Mouse (Mus musculus): ENCODE measurements around the gene Cabp1.

Cabp1 gene

GRCm38 (mm10) chr5:115217998-115218397 lies 23.8 kb upstream of the Cabp1 start:
- CTCF ChIA-PET = interaction anchor here in 2 of 4 experiments (0.6 to 1.8 kb wide), 2 partner anchors 18 to 31 kb away, joined by 3 to 4 read pairs; partner anchors contain the start of gene Pop5 (in 1 of the 2)
- POLR2A ChIA-PET = interaction anchor here in 2 of 4 experiments (0.7 to 1.7 kb wide), 9 partner anchors 9 to 38 kb away, joined by 3 to 7 read pairs (median 4); no protein-coding TSS in a partner anchor

GRCm38 (mm10) chr5:115215273-115216185 lies 21.3 kb upstream of the Cabp1 start:
- POLR2A ChIA-PET = interaction anchor here (0.6 to 1.7 kb wide), 14 partner anchors 11 to 274 kb away, joined by 3 to 5 read pairs (median 3); partner anchors contain the start of genes Mlec (in 1 of the 4) and Pop5 (in 1 of the 4)
- CTCF ChIA-PET = interaction anchor here in 2 of 4 experiments (0.7 to 1.4 kb wide), 4 partner anchors 20 to 237 kb away, joined by 3 to 9 read pairs (median 6); partner anchors contain the start of genes Cabp1 (in 1 of the 2) and Pop5 (in 1 of the 2)

- CTCF ChIA-PET = interaction anchor here in 2 of 4 experiments (0.7 to 1.4 kb wide), 4 partner anchors 20 to 236 kb away, joined by 3 to 9 read pairs (median 6); partner anchors contain the start of genes Cabp1 (in 1 of the 2) and Pop5 (in 1 of the 2)
- POLR2A ChIA-PET = interaction anchor here (0.5 to 1.7 kb wide), 8 partner anchors 10 to 216 kb away, joined by 3 to 5 read pairs (median 4); partner anchors contain the start of gene Pop5 (in 1 of the 4)
Observed at GRCm38 (mm10) chr5:115214864-115215263, 20.7 kb upstream of the Cabp1 start.

GRCm38 (mm10) chr5:115212861-115213260 lies 18.7 kb upstream of the Cabp1 start:
- POLR2A ChIA-PET = interaction anchor here (0.6 to 2.8 kb wide), 17 partner anchors 8 to 311 kb away, joined by 3 to 16 read pairs (median 4); partner anchors contain the start of genes Cabp1 (in 1 of the 4) and Pop5 (in 1 of the 4)
- CTCF ChIA-PET = interaction anchor here (0.5 to 2.0 kb wide), 10 partner anchors 9 to 1160 kb away, joined by 3 to 5 read pairs (median 3); no protein-coding TSS in a partner anchor

- CTCF ChIA-PET = interaction anchor here in 2 of 4 experiments (0.7 to 2.0 kb wide), 4 partner anchors 9 to 31 kb away, joined by 3 to 5 read pairs (median 4); no protein-coding TSS in a partner anchor
- POLR2A ChIA-PET = interaction anchor here (0.6 to 2.8 kb wide), 13 partner anchors 9 to 234 kb away, joined by 3 to 16 read pairs (median 5); partner anchors contain the start of genes Cabp1 (in 1 of the 4) and Pop5 (in 1 of the 4)
Observed at GRCm38 (mm10) chr5:115212451-115212850, 18.3 kb upstream of the Cabp1 start.

- ChIA-PET CTCF (interaction anchor here (0.5 to 4.0 kb wide), 54 partner anchors 9 to 1904 kb away, joined by 3 to 23 read pairs (median 4); partner anchors contain the start of genes Cabp1 (in 3 of the 4), Pop5 (in 2 of the 4) and Hnf1a (in 1 of the 4)), POLR2A (interaction anchor here (0.5 to 3.1 kb wide), 22 partner anchors 10 to 1898 kb away, joined by 3 to 15 read pairs (median 4); partner anchors contain the start of gene Rnf10 (in 1 of the 4))
Observed at GRCm38 (mm10) chr5:115210380-115210779, 16.2 kb upstream of the Cabp1 start.

- POLR2A ChIA-PET = interaction anchor here (0.6 to 7.7 kb wide), 50 partner anchors 10 to 1230 kb away, joined by 3 to 70 read pairs (median 4); partner anchors contain the start of genes Cabp1 (in 3 of the 4), Pop5 (in 2 of the 4), Dynll1 (in 1 of the 4) and Mlec (in 1 of the 4)
Observed at GRCm38 (mm10) chr5:115208601-115209000, 14.4 kb upstream of the Cabp1 start.

GRCm38 (mm10) chr5:115207892-115208291 lies 13.7 kb upstream of the Cabp1 start:
- ChIA-PET POLR2A (interaction anchor here (0.6 to 7.7 kb wide), 52 partner anchors 10 to 283 kb away, joined by 3 to 70 read pairs (median 5); partner anchors contain the start of genes Cabp1 (in 4 of the 4), Pop5 (in 2 of the 4), Rnf10 (in 2 of the 4) and Dynll1 (in 1 of the 4)), CTCF (interaction anchor here (0.5 to 4.0 kb wide), 32 partner anchors 9 to 1770 kb away, joined by 3 to 23 read pairs (median 4); partner anchors contain the start of genes Cabp1 (in 2 of the 4) and Tmem119 (in 1 of the 4))

More at GRCm38 (mm10) chr5:115208601-115209000, 14.4 kb upstream of the Cabp1 start:
- CTCF ChIA-PET = interaction anchor here (0.5 to 4.0 kb wide), 19 partner anchors 8 to 730 kb away, joined by 3 to 23 read pairs (median 4); partner anchors contain the start of gene Cabp1 (in 2 of the 4)

- ChIA-PET POLR2A (interaction anchor here in 3 of 4 experiments (0.6 to 7.7 kb wide), 29 partner anchors 9 to 284 kb away, joined by 3 to 70 read pairs (median 5); partner anchors contain the start of genes Cabp1 (in 3 of the 3), Rnf10 (in 2 of the 3) and Pop5 (in 1 of the 3)), CTCF (interaction anchor here (0.6 to 4.0 kb wide), 11 partner anchors 9 to 414 kb away, joined by 3 to 23 read pairs (median 6); partner anchors contain the start of gene Cabp1 (in 2 of the 4))
Observed at GRCm38 (mm10) chr5:115207244-115207643, 13.1 kb upstream of the Cabp1 start.

- POLR2A ChIA-PET = interaction anchor here (0.6 to 7.7 kb wide), 48 partner anchors 8 to 287 kb away, joined by 3 to 70 read pairs (median 6); partner anchors contain the start of genes Cabp1 (in 4 of the 4), Dynll1 (in 2 of the 4), Pop5 (in 1 of the 4) and Rnf10 (in 1 of the 4)
- CTCF ChIA-PET = interaction anchor here (0.6 to 2.8 kb wide), 13 partner anchors 10 to 115 kb away, joined by 3 to 21 read pairs (median 5); partner anchors contain the start of genes Pop5 (in 2 of the 4) and Cabp1 (in 1 of the 4)
Observed at GRCm38 (mm10) chr5:115204562-115205311, 10.6 kb upstream of the Cabp1 start.

- ChIA-PET POLR2A (interaction anchor here (0.5 to 7.7 kb wide), 81 partner anchors 8 to 1176 kb away, joined by 3 to 70 read pairs (median 4); partner anchors contain the start of genes Cabp1 (in 4 of the 4), Dynll1 (in 2 of the 4), Pop5 (in 2 of the 4) and Rnf10 (in 2 of the 4)), CTCF (interaction anchor here (0.5 to 2.8 kb wide), 19 partner anchors 9 to 248 kb away, joined by 3 to 21 read pairs (median 5); partner anchors contain the start of genes Cabp1 (in 2 of the 4) and Pop5 (in 2 of the 4))
Observed at GRCm38 (mm10) chr5:115203735-115204561, 9.8 kb upstream of the Cabp1 start.

- ChIA-PET POLR2A (interaction anchor here (0.5 to 6.6 kb wide), 42 partner anchors 9 to 1682 kb away, joined by 3 to 70 read pairs (median 4); partner anchors contain the start of genes Dynll1 (in 2 of the 4), Pop5 (in 2 of the 4), Rnf10 (in 2 of the 4) and Mlec (in 1 of the 4)), CTCF (interaction anchor here (0.6 to 3.4 kb wide), 35 partner anchors 9 to 594 kb away, joined by 3 to 21 read pairs (median 4); partner anchors contain the start of genes Pop5 (in 2 of the 4), Mlec (in 1 of the 4) and Unc119b (in 1 of the 4))
Observed at GRCm38 (mm10) chr5:115194626-115195221, 543 bp upstream of the Cabp1 start.

- ChIA-PET POLR2A (interaction anchor here (1.1 to 6.6 kb wide), 16 partner anchors 9 to 107 kb away, joined by 3 to 70 read pairs (median 10); partner anchors contain the start of genes Dynll1 (in 1 of the 4), Mlec (in 1 of the 4) and Rnf10 (in 1 of the 4)), CTCF (interaction anchor here in 3 of 4 experiments (0.5 to 3.4 kb wide), 11 partner anchors 12 to 532 kb away, joined by 3 to 21 read pairs (median 5); no protein-coding TSS in a partner anchor)
Observed at GRCm38 (mm10) chr5:115193226-115193625, 955 bp downstream of the Cabp1 start.

- CTCF ChIA-PET = interaction anchor here (0.5 to 3.4 kb wide), 6 partner anchors 11 to 532 kb away, joined by 3 to 21 read pairs (median 6); no protein-coding TSS in a partner anchor
- POLR2A ChIA-PET = interaction anchor here in 3 of 4 experiments (1.1 to 6.6 kb wide), 11 partner anchors 9 to 48 kb away, joined by 3 to 70 read pairs (median 4); no protein-coding TSS in a partner anchor
Observed at GRCm38 (mm10) chr5:115192828-115193195, 1.4 kb downstream of the Cabp1 start.
